Mouse (Mus musculus) embryonic facial prominence, embryonic 12.5 days (tissue): ENCODE measurements around the gene Agap2. TPM values are rescaled to one million over a fixed set of nuclear protein-coding genes. Genes with fewer than 3 reads are reported as not detected.
"Not testable (repeated sequence)": the region's sequence is repeated elsewhere in the genome, so short reads cannot be mapped to it uniquely, and the experiment has no call there.

Source experiments
- ATAC-seq: fragments of 200-750 bp; cut with Nextera tagmentation; 2 replicates; pipeline ENCODE4 v1.8.0; 2017; ENCODE audit not compliant: insufficient number of reproducible peaks, insufficient read depth, low FRiP score, low TSS enrichment
- H3K27ac ChIP-seq: fragments of 300-500 bp; sonication (generic); 2 replicates; pipeline ENCODE4 v1.5.1; 2016; ENCODE audit warnings: mild to moderate bottlenecking
- H3K27me3 ChIP-seq: fragments of 300-500 bp; sonication (generic); 2 replicates; pipeline ENCODE4 v1.6.1; 2016; ENCODE audit warnings: mild to moderate bottlenecking, moderate library complexity
- H3K36me3 ChIP-seq: fragments of 300-500 bp; sonication (generic); 2 replicates; pipeline ENCODE4 v1.6.1; 2016; ENCODE audit warnings: mild to moderate bottlenecking
- H3K4me1 ChIP-seq: fragments of 300-500 bp; sonication (generic); 2 replicates; pipeline ENCODE4 v1.6.1; 2016
- H3K4me2 ChIP-seq: fragments of 300-500 bp; sonication (generic); replicated peaks from 2 replicates; pipeline ENCODE4 v1.6.1; 2016; ENCODE audit warnings: mild to moderate bottlenecking, moderate library complexity
- H3K4me3 ChIP-seq: fragments of 300-500 bp; sonication (generic); 2 replicates; pipeline ENCODE4 v1.5.1; 2016; ENCODE audit warnings: mild to moderate bottlenecking
- H3K9ac ChIP-seq: fragments of 300-500 bp; sonication (generic); 2 replicates; pipeline ENCODE4 v1.6.1; 2016; ENCODE audit warnings: mild to moderate bottlenecking, moderate library complexity
- H3K9me3 ChIP-seq: fragments of 300-500 bp; sonication (generic); 2 replicates; pipeline ENCODE4 v1.6.1; 2016; ENCODE audit warnings: mild to moderate bottlenecking, moderate library complexity
- WGBS: fragments of 180-500 bp; shearing (Covaris S2); methylation state at CpG from one replicate; pipeline ENCODE4 v1.1.7; 2016; 5-methylcytosine and 5-hydroxymethylcytosine counted together
- polyA plus RNA-seq: library from polyadenylated mRNA; unstranded; fragments of >200 nt; fragmentation: Nextera tagmentation; extraction: Ambion mirVana; gene quantifications from 2 replicates; pipeline ENCODE4 v1.2.1, GENCODE M21; 2016

The Agap2 gene
- polyA plus RNA-seq, 1 experiment from 2014 or later, result 0.82 TPM

DNA sequence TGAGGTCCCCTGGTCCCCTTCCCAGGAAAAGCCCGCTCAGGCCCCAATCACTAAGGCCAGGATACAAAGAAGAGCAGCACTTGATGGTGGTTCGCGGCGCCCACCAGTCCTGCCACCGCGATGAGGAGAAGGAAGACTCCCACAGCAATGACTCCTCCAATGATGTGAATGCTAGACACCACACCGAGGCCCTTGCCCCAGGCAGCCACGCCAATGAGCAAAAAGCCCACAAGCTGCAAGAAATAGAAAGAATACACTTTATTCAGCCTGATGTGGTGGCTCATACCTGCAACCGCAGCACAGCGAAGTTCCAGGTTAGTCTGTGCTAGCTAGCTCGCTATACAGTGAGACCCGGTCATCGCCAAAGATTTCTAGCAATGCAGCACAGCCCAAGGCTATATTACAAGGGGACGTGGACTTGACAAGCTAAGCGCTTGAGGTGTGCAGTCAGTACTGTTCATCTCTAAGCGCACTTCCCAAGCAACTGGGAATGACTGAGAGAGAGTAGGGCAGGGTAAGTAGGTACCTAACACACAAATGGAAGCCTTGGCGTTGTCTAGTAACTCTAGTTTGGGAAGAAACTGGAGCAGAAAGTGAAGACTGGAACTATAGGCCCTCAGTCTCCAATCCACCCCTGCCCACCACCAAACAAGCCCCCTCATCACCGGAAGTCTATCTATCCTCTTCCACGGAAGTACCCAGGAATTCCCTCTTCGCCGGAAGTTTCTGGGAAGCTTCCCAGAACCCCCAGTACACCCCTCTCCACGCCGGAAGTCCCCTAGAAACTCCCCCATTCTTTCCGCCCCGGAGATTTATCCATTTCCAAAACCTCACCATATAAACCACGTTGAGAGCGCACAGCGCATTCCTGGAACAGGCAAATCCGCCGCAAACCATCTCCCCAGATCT lies 5.5 kb upstream of the Agap2 start:
- H3K9ac ChIP-seq, result peak overlapping the region; percentile 74
- ATAC-seq, result peak; percentile 58; the same call in 1 of the 2 replicates
- peaks cover 41% of the 10 kb centered on the region for H3K36me3 ChIP-seq
- WGBS, result 8% methylated on average over 30 of the region's 30 CpGs
- H3K9me3 ChIP-seq, result no peaks in the 10 kb centered on the region
- no peaks in the 10 kb centered on the region for H3K27me3 ChIP-seq
- peak overlapping the region; percentile 68 for H3K4me3 ChIP-seq
- H3K4me2 ChIP-seq, result peak overlapping the region; percentile 94
- peak overlapping the region; percentile 94 for H3K27ac ChIP-seq
- H3K4me1 ChIP-seq, result peaks cover 31% of the 10 kb centered on the region

DNA sequence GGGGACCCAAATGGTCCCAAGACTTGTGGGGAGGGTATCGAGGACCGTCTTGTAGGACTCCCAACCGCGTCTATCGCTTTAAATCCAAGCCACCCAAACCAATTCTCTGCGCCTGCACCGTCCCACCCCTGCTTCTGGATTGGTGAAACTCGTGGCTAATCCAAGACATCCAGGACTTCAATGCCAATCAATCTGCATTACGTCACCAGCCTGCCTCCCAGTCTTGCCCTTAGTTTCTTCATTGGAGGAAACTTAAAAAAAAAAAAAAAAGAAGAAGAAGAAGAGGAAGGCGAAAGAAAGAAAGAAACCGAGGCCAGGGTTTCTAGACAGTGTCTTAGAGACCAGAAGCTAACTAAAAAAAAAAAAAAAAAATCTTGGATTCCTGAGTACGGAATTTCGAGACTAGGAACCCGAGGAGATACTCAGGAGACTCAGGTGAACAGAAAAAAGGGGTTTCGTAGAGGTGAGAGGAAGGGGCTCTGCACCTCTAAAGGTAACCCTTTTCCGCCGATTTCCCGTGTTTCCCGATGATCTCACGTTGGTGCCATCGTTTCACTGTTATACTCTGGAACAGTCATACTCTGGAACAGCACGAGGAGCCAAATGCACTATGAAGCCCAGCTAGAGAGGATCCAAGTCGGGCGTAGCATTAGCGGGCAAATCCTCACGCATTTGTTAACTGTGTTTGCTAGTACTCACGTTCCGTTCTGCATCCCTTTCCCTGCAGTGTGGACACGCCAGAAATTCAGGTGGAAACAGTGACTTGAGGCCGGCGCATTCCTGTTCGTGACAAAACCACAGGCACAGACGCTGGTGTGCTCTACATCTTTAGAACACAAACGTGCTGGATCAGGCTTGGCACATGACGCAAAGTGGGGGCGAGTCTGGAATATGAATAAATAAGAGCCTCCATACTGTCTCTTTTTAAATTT lies 4.6 kb upstream of the Agap2 start, which contains the start of gene Tspan31:
Tspan31 (minus strand) TSS at position 75 of the 932 bp plus-strand sequence.
- 2% methylated on average over 36 of the region's 36 CpGs for whole genome bisulfite sequencing
- Histone ChIP-seq H3K9ac (peak within 1 kb of the TSS; percentile 74), H3K36me3 (peaks cover 32% of the 10 kb centered on the region), H3K4me3 (peak within 1 kb of the TSS; percentile 68), H3K4me2 (peak within 1 kb of the TSS; percentile 94), H3K27ac (peak within 1 kb of the TSS; percentile 94), H3K9me3 (no peaks in the 10 kb centered on the region), H3K27me3 (peaks cover 5% of the 10 kb centered on the region; the same call in 1 of the 2 replicates), H3K4me1 (peaks cover 23% of the 10 kb centered on the region)
- ATAC-seq, result peak; percentile 88

DNA sequence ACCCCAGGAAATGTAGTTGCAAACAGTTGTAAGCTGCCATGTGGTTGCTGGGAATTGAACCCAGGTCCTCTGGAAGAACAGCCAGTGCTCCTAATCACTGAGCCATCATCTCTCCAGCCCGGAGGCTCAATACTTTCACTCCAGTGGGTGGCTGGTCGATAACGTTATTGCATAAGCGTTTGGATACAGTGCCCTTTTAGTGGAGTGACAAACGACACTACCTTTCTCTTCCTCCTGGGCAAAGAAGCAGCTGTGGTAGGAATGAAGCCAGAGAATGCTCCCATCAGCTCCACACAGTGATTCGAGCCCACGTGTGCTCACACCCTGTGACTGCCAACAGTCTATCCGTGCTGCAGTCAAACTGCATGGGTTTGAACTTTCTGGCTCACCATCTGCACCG lies 3.9 kb upstream of the Agap2 start:
- H3K9ac ChIP-seq, result peak overlapping the region; percentile 71
- H3K36me3 ChIP-seq, result peaks cover 25% of the 10 kb centered on the region
- H3K4me3 ChIP-seq, result peak overlapping the region; percentile 68
- H3K9me3 ChIP-seq, result no peaks in the 10 kb centered on the region
- no peak overlapping the region for H3K27ac ChIP-seq
- peak overlapping the region; percentile 80 for H3K4me2 ChIP-seq
- peaks cover 13% of the 10 kb centered on the region for H3K27me3 ChIP-seq
- peaks cover 23% of the 10 kb centered on the region for H3K4me1 ChIP-seq
- 74% methylated on average over 9 of the region's 9 CpGs for WGBS
- ATAC-seq, result no peak

DNA sequence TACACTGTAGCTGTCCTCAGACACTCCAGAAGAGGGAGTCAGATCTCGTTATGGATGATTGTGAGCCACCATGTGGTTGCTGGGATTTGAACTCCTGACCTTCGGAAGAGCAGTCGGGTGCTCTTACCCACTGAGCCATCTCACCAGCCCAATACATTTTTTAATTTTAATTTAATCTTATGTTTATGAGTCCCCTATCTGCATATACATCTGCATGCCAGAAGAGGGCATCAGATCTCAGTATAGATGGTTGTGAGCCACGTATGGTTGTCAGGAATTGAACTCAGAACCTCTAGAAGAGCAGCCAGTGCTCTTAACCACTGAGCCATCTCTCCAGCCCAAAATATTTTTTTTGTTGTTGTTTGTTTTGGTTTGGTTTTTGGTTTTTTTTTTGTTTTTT lies 2.8 kb upstream of the Agap2 start:
- peaks cover 14% of the 10 kb centered on the region for H3K36me3 ChIP-seq
- H3K9me3 ChIP-seq, H3K4me3 ChIP-seq, H3K27ac ChIP-seq, H3K9ac ChIP-seq, H3K4me2 ChIP-seq, ATAC-seq: not testable (repeated sequence)
- H3K27me3 ChIP-seq, result peaks cover 23% of the 10 kb centered on the region
- 87% methylated on average over 4 of the region's 4 CpGs for WGBS
- H3K4me1 ChIP-seq, result peaks cover 23% of the 10 kb centered on the region

DNA sequence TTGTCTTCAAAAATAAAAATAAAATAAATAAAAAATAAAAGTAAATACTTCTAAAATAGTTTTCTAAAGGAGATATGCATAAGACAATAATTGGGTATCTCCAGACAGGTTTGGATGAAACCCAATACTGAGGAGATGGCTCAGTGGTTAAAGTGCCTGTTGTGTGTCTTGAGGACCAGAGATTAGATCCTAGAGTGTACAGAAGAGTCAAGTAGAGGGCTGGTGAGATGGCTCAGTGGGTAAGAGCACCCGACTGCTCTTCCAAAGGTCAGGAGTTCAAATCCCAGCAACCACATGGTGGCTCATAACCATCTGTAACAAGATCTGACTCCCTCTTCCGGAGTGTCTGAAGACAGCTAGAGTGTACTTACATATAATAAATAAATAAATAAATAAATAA lies 2.1 kb upstream of the Agap2 start:
- WGBS, result 81% methylated on average over 2 of the region's 2 CpGs
- H3K27ac ChIP-seq, H3K4me3 ChIP-seq, H3K36me3 ChIP-seq, H3K4me2 ChIP-seq, ATAC-seq, H3K9me3 ChIP-seq, H3K9ac ChIP-seq: not testable (repeated sequence)
- Histone ChIP-seq H3K27me3 (peaks cover 29% of the 10 kb centered on the region), H3K4me1 (peaks cover 23% of the 10 kb centered on the region)

DNA sequence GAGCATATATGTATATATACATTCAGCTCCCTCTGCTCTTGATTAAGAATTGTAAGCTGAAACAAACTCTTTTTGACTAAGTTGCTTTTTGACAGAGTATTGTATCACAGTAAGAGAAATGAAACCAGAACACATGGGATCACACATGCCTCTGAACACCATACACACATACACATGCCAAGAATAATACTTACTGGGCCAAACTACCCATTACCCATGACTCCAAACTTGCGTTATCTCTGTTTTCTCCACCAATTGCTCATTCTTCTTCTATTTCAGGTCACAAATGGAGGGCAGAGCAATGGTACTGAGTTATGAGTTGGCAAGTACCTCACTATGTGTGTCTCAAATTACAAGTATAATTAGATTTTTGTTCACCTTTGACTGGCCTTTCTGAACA lies 1.1 kb upstream of the Agap2 start:
- WGBS, result 92% methylated on average over 1 of the region's 1 CpGs

DNA sequence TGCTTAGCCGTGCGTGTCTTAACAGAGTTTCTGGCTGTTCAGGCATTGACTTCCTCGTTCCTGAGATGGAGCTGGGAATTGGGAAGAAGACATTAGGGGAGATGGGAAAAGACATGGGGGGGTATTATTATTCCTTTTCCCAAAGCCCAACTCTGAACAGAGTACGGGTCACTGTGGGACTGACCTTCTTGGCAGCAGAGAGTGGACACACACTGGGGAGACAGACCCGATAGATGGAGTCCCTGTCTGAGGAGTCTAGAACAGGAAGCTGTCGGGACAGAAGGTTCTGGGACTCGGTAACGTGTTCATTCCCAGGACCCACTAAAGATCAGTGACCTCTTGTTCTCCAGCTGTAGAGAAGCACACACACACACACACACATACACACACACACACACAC lies 567 bp downstream of the Agap2 start:
- H3K4me2 ChIP-seq, result no peak overlapping the region
- no peak overlapping the region for H3K9ac ChIP-seq
- H3K4me1 ChIP-seq, result peaks cover 24% of the 10 kb centered on the region; the same call in 1 of the 2 replicates
- H3K4me3 ChIP-seq, result no peak overlapping the region
- no peaks in the 10 kb centered on the region for H3K9me3 ChIP-seq
- no peaks in the 10 kb centered on the region for H3K36me3 ChIP-seq
- WGBS, result 72% methylated on average over 8 of the region's 8 CpGs
- H3K27ac ChIP-seq, result no peak overlapping the region
- ATAC-seq, result no peak
- peaks cover 55% of the 10 kb centered on the region for H3K27me3 ChIP-seq

More for the DNA sequence above, 1.1 kb upstream of the Agap2 start:
- peaks cover 17% of the 10 kb centered on the region for H3K4me1 ChIP-seq
- no peak overlapping the region for H3K9ac ChIP-seq
- no peak overlapping the region for H3K4me2 ChIP-seq
- no peaks in the 10 kb centered on the region for H3K36me3 ChIP-seq
- H3K27ac ChIP-seq, result no peak overlapping the region
- no peak for ATAC-seq
- H3K27me3 ChIP-seq, result peaks cover 39% of the 10 kb centered on the region
- no peaks in the 10 kb centered on the region for H3K9me3 ChIP-seq
- no peak overlapping the region for H3K4me3 ChIP-seq

DNA sequence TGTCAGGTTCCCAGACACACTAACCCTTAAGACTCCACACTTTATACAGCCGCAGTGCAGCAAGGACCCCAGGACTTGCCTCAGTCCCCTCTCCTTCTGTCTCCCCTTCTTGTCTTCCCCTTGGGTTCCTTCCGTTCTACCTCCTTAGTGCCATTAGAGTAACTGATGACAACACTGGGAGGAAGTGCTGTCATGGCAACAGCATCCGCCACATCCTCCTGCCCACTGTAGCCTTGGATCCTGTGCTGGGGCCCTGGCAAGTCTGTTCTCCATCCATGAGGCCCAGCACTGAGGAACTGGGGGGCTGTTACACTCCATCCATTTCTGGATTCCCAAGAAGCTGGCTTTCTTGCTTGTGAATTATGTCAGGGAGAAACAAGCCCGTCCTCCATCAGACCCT lies 998 bp downstream of the Agap2 start:
- WGBS, result 42% methylated on average over 4 of the region's 4 CpGs
- Histone ChIP-seq H3K9ac (no peak overlapping the region), H3K9me3 (no peaks in the 10 kb centered on the region), H3K27me3 (peaks cover 60% of the 10 kb centered on the region), H3K4me1 (peaks cover 22% of the 10 kb centered on the region), H3K27ac (no peak overlapping the region), H3K4me2 (no peak overlapping the region), H3K36me3 (no peaks in the 10 kb centered on the region), H3K4me3 (no peak overlapping the region)
- no peak for ATAC-seq

DNA sequence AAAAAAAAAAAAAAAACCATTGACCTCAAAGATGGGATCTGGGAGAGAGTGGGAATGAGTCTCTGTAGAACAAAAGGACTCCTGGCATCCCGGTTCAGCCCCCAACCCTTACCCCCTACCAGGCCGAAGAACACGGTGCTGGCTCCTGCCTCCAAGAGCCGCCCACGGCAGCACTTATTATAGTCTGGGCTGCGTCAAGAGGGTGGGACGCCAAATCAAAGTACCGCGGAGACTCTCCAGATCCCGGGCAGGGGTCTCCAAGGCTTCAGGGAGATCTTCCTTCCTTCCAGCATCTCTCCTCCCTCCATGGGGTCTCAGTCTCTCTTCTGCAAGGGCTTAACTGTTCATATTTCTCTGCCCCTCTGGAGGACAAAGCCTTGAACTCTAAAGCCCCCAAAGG lies 2.4 kb downstream of the Agap2 start:
- no peak overlapping the region for H3K4me3 ChIP-seq
- H3K9ac ChIP-seq, result no peak overlapping the region
- H3K27me3 ChIP-seq, result peaks cover 74% of the 10 kb centered on the region
- H3K36me3 ChIP-seq, result no peaks in the 10 kb centered on the region
- no peak for ATAC-seq
- H3K4me2 ChIP-seq, result no peak overlapping the region
- no peaks in the 10 kb centered on the region for H3K9me3 ChIP-seq
- H3K4me1 ChIP-seq, result peaks cover 30% of the 10 kb centered on the region
- H3K27ac ChIP-seq, result no peak overlapping the region
- 6% methylated on average over 10 of the region's 10 CpGs for WGBS

DNA sequence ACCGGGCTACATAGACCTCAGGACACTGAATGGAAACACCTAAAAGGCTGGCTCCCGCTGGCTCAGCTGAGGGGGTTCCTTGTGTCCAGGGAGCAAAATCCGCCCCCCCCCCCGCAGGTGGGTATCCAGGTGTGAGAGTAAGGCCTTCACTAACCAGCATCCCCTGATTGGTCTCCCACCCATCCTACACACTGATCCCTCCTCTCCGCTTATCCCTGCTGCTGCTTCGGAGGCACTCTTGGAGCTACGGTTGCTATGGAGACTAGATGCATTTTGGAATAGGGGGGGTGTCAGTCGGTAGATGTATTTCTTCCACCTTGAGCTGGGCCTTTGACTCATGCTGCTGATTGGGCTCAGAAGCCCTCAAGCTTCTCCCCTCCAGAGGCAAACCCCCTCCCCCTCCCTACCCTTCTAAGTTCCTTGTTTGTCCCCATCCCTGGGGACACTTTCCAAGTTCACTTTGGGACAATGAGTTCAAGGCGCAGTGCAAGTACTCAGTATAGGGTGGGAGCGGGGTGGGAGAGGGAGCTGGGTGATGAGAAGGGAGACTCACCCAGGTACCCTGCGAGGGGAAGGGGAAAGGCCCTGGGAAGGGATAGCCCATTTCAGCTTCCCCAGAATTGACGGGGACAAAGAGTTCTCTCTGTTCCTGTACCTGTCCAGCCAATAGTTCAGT lies 3.1 kb downstream of the Agap2 start:
- H3K9me3 ChIP-seq, result no peaks in the 10 kb centered on the region
- H3K27me3 ChIP-seq, result peaks cover 80% of the 10 kb centered on the region
- ATAC-seq, result no peak
- peak overlapping the region; percentile 62 for H3K4me3 ChIP-seq
- peaks cover 30% of the 10 kb centered on the region for H3K4me1 ChIP-seq
- H3K9ac ChIP-seq, result no peak overlapping the region; the same call in 1 of the 2 replicates
- WGBS, result 1% methylated on average over 12 of the region's 12 CpGs
- no peak overlapping the region for H3K27ac ChIP-seq
- peak overlapping the region; percentile 99 for H3K4me2 ChIP-seq
- H3K36me3 ChIP-seq, result no peaks in the 10 kb centered on the region
